Mouse (Mus musculus) CH12.LX (cell line): ENCODE results near the gene Itk. TPM values are rescaled to one million over a fixed set of nuclear protein-coding genes. Genes with fewer than 3 reads are reported as not detected.
A peak's percentile ranks its signal among the peaks of the same experiment; 100 is the strongest.

Source experiments
- DNase-seq: peaks from one replicate; pipeline ENCODE4 v3.0.0-alpha.2; 2013; ENCODE audit errors: extremely low read depth
- H3K27ac ChIP-seq: 2 replicates; pipeline ENCODE4 v1.5.1; 2012; ENCODE audit warnings: low read depth, mild to moderate bottlenecking, control low read depth, moderate library complexity; ENCODE audit not compliant: insufficient read depth
- H3K27me3 ChIP-seq: replicated peaks from 2 replicates; pipeline ENCODE3; 2012; ENCODE audit warnings: inconsistent platforms
- H3K36me3 ChIP-seq, 2 experiments: replicated peaks in 1 of 2; 2 replicates each; pipeline versions ENCODE3 to v1.6.1; 2012; ENCODE audit warnings: inconsistent platforms in 1 of 2, low read length in 1 of 2, mild to moderate bottlenecking in 1 of 2, mixed read lengths in 1 of 2, moderate library complexity in 1 of 2; ENCODE audit not compliant: control insufficient read depth in 1 of 2, insufficient read depth in 1 of 2
- H3K4me1 ChIP-seq, 2 experiments: 2 replicates each; pipeline ENCODE4 v1.6.1; 2012; ENCODE audit warnings: inconsistent platforms in 1 of 2, moderate library complexity in 1 of 2; ENCODE audit not compliant: insufficient read depth in 2 of 2, control insufficient read depth in 1 of 2
- H3K4me2 ChIP-seq: 2 replicates; pipeline ENCODE4 v1.6.1; 2012; ENCODE audit warnings: low read depth, mild to moderate bottlenecking, control low read depth; ENCODE audit not compliant: poor library complexity, insufficient read depth, severe bottlenecking
- H3K4me3 ChIP-seq, 3 experiments: fragments of 150-350 bp in 1 of 3; sonication (generic) in 1 of 3; replicated peaks in 1 of 3; 2 replicates each; pipeline versions ENCODE3 to v1.5.1; 2011 to 2012; ENCODE audit warnings: low read depth in 2 of 3, low read length in 2 of 3, mild to moderate bottlenecking in 2 of 3, moderate library complexity in 2 of 3, control low read depth in 1 of 3, improper control_type of control experiment in 1 of 3, inconsistent platforms in 1 of 3, mixed read lengths in 1 of 3; ENCODE audit not compliant: poor library complexity in 1 of 3
- H3K79me2 ChIP-seq: replicated peaks from 2 replicates; pipeline ENCODE4 v1.6.1; 2012; ENCODE audit warnings: mild to moderate bottlenecking, moderate library complexity; ENCODE audit not compliant: control insufficient read depth, poor library complexity, insufficient read depth, severe bottlenecking; ENCODE audit errors: extremely low read depth
- H3K9ac ChIP-seq: 2 replicates; pipeline ENCODE4 v1.6.1; 2012; ENCODE audit warnings: low read depth, mild to moderate bottlenecking, control low read depth, moderate library complexity; ENCODE audit not compliant: insufficient read depth
- H3K9me3 ChIP-seq: replicated peaks from 2 replicates; pipeline ENCODE3; 2012; ENCODE audit warnings: low read length, inconsistent platforms, mixed read lengths
- BHLHE40 ChIP-seq: IDR thresholded peaks from 2 replicates; pipeline ENCODE4 v1.6.1; 2011; ENCODE audit warnings: mild to moderate bottlenecking, low read depth, low read length, improper control_type of control experiment
- CHD1 ChIP-seq: IDR thresholded peaks from 2 replicates; pipeline ENCODE4 v1.6.1; 2012; ENCODE audit warnings: low read depth, low read length, improper control_type of control experiment, inconsistent platforms
- CHD2 ChIP-seq: IDR thresholded peaks from 2 replicates; pipeline ENCODE4 v1.6.1; 2011; ENCODE audit warnings: low read length, improper control_type of control experiment
- E2F4 ChIP-seq: IDR thresholded peaks from 2 replicates; pipeline ENCODE4 v1.6.1; 2011; ENCODE audit warnings: low read depth, low read length, improper control_type of control experiment; ENCODE audit not compliant: insufficient replicate concordance
- ELF1 ChIP-seq: IDR thresholded peaks from 2 replicates; pipeline ENCODE4 v1.6.1; 2014; ENCODE audit warnings: low read depth, mild to moderate bottlenecking, inconsistent platforms, low read length, improper control_type of control experiment
- EP300 ChIP-seq: IDR thresholded peaks from 2 replicates; pipeline ENCODE4 v1.6.1; 2011; ENCODE audit warnings: low read length, improper control_type of control experiment
- ETS1 ChIP-seq: conservative IDR thresholded peaks from 2 replicates; pipeline ENCODE4 v1.6.1; 2012; ENCODE audit warnings: low read depth, mild to moderate bottlenecking, inconsistent platforms, low read length, improper control_type of control experiment, moderate library complexity
- IRF4 ChIP-seq: IDR thresholded peaks from 2 replicates; pipeline ENCODE4 v1.6.1; 2014; ENCODE audit warnings: low read depth, mild to moderate bottlenecking, inconsistent platforms, low read length, improper control_type of control experiment
- JUND ChIP-seq: conservative IDR thresholded peaks from 2 replicates; pipeline ENCODE4 v1.6.1; 2011; ENCODE audit warnings: low read depth, low read length, improper control_type of control experiment
- KAT2A ChIP-seq: IDR thresholded peaks from 2 replicates; pipeline ENCODE4 v1.6.1; 2012; ENCODE audit warnings: low read length, improper control_type of control experiment, inconsistent platforms; ENCODE audit not compliant: insufficient replicate concordance
- MAFK ChIP-seq: IDR thresholded peaks from 2 replicates; pipeline ENCODE4 v1.6.1; 2011; ENCODE audit warnings: low read length, improper control_type of control experiment; ENCODE audit not compliant: insufficient replicate concordance
- MAX ChIP-seq: IDR thresholded peaks from 2 replicates; pipeline ENCODE4 v1.6.1; 2011; ENCODE audit warnings: low read length, improper control_type of control experiment
- MEF2A ChIP-seq: IDR thresholded peaks from 2 replicates; pipeline ENCODE4 v1.6.1; 2014; ENCODE audit warnings: low read depth, mild to moderate bottlenecking, inconsistent platforms, low read length, improper control_type of control experiment, borderline replicate concordance
- MYC ChIP-seq: IDR thresholded peaks from 2 replicates; pipeline ENCODE4 v1.6.1; 2011; ENCODE audit warnings: low read depth, mild to moderate bottlenecking, improper control_type of control experiment, low read length
- NELFE ChIP-seq: IDR thresholded peaks from 2 replicates; pipeline ENCODE4 v1.6.1; 2011; ENCODE audit warnings: low read depth, low read length, improper control_type of control experiment
- NRF1 ChIP-seq: IDR thresholded peaks from 2 replicates; pipeline ENCODE4 v1.6.1; 2014; ENCODE audit warnings: low read depth, mild to moderate bottlenecking, inconsistent platforms, low read length, improper control_type of control experiment, moderate library complexity
- PAX5 ChIP-seq: IDR thresholded peaks from 2 replicates; pipeline ENCODE4 v1.6.1; 2012; ENCODE audit warnings: low read length, inconsistent platforms, mixed read lengths
- RAD21 ChIP-seq: IDR thresholded peaks from 2 replicates; pipeline ENCODE4 v1.6.1; 2011; ENCODE audit warnings: low read depth, mild to moderate bottlenecking, low read length, improper control_type of control experiment, moderate library complexity
- RCOR1 ChIP-seq: conservative IDR thresholded peaks from 2 replicates; pipeline ENCODE4 v1.6.1; 2012; ENCODE audit warnings: low read depth, mild to moderate bottlenecking, inconsistent platforms, low read length, improper control_type of control experiment
- SIN3A ChIP-seq: IDR thresholded peaks from 2 replicates; pipeline ENCODE4 v1.6.1; 2012; ENCODE audit warnings: low read length, improper control_type of control experiment, inconsistent platforms
- SMC3 ChIP-seq: IDR thresholded peaks from 2 replicates; pipeline ENCODE4 v1.6.1; 2011; ENCODE audit warnings: low read depth, low read length, improper control_type of control experiment
- TBP ChIP-seq: conservative IDR thresholded peaks from 2 replicates; pipeline ENCODE4 v1.6.1; 2011; ENCODE audit warnings: low read depth, low read length, improper control_type of control experiment
- TCF12 ChIP-seq: IDR thresholded peaks from 2 replicates; pipeline ENCODE4 v1.6.1; 2014; ENCODE audit warnings: low read depth, mild to moderate bottlenecking, inconsistent platforms, low read length, improper control_type of control experiment
- USF1 ChIP-seq: IDR thresholded peaks from 2 replicates; pipeline ENCODE4 v1.6.1; 2014; ENCODE audit warnings: low read depth, mild to moderate bottlenecking, inconsistent platforms, low read length, improper control_type of control experiment
- USF2 ChIP-seq: conservative IDR thresholded peaks from 2 replicates; pipeline ENCODE4 v1.6.1; 2011; ENCODE audit warnings: low read depth, low read length, improper control_type of control experiment
- ZC3H11A ChIP-seq: IDR thresholded peaks from 2 replicates; pipeline ENCODE4 v1.6.1; 2012; ENCODE audit warnings: low read depth, mild to moderate bottlenecking, inconsistent platforms, low read length, improper control_type of control experiment
- ZMIZ1 ChIP-seq: IDR thresholded peaks from 2 replicates; pipeline ENCODE4 v1.6.1; 2012; ENCODE audit warnings: low read depth, mild to moderate bottlenecking, inconsistent platforms, low read length, improper control_type of control experiment
- ZNF384 ChIP-seq: IDR thresholded peaks from 2 replicates; pipeline ENCODE4 v1.6.1; 2012; ENCODE audit warnings: low read depth, low read length, improper control_type of control experiment, inconsistent platforms
- dilution Hi-C: fragments of 300-500 bp; cut with MboI; formaldehyde crosslinking; loops from 2 replicates; pipeline ENCODE4 v1.14.3; 2020; ENCODE audit warnings: low sequenced_read_pairs; ENCODE audit not compliant: extremely low pct_unique_long_range_greater_than_20kb, extremely low pct_ligation_motif_present
- in situ Hi-C: fragments of 300-500 bp; cut with MboI; formaldehyde crosslinking; loops from 3 replicates; pipeline ENCODE4 v1.14.3; 2019; ENCODE audit warnings: low sequenced_read_pairs, low pct_ligation_motif_present, low pct_unique_long_range_greater_than_20kb, mixed read lengths
- polyA plus RNA-seq: library from polyadenylated mRNA; unstranded; fragments of >175 nt; gene quantifications from 2 replicates; pipeline ENCODE4 v1.2.1, GENCODE M21; 2012; ENCODE audit warnings: low read depth; ENCODE audit not compliant: insufficient read length
- total RNA-seq, 2 experiments: library from RNA; depleted of rRNA; stranded (reverse); fragments of 300-350 nt in 1 of 2; fragments of >200 nt in 1 of 2; gene quantifications; 2 replicates each; pipeline ENCODE4 v1.2.3; 2012 to 2014

The Itk gene
- total and polyA plus RNA-seq, 3 experiments: 0.11 to 0.64 (median 0.17) TPM

DNA sequence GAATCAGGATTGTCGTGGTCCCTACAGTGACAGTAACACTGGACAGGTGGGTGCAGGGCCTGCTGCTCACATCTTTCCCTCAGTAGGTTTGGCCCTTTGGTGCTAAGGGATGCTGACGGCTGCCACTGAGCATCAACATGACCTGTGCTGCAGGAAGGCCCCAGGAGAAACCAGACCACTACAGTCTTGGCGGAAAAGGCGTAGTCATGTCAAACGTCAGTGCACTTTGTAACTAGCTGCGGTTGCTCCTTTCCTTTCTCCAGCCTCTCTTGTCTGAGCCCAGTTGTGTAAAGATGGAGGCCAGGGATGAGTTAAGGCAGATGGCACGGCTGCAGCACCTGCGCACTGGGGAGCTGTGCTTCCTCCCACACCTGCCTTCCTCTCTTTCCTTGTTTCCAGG is 14.3 kb downstream of the Itk start:
- no peaks in the 10 kb centered on the region for H3K36me3 ChIP-seq
- DNase-seq: no peak

DNA sequence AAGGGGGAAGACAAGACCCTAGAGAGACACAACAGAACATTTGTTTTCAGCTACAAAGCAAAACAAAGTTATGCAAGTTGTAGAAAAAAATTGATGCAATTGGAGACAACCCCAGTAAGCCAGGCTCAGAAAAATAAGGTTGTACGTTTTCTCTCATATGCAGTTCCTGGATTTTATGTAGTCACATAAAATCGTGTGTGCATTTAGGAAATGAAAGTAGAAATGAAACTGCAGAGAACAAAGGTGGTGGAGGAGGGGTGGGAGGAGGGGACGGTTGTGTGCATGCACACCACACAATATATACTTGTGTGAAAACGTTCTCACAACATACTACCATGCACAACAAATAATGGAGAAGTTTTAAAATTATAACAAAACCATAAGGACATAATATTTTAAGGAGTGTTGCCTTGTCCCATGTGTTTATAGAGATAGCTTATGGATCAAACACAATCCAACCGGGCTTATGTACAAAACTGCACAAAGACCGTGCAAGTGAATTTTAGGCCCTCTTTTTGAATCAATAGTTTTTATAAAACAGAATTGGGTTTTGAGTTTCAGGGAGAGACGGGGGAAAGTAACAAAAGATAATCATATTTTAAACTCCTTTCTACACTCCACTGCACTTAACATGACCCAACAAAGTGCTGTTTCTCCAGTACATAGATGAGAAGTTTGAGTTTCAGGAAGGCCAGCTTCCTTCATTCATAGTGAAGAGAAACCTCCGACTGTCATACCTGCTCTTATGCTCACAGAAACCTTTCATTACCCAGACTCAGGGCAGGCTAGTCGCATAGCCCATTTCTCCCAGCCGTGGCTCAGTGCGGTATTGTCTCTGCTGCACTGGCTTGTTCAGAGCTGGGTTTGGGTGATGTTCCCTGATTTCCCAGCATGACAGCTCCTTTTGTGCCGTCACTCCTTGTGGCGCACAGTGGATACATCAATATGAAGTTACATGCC is 16.0 kb downstream of the Itk start:
- H3K4me1 ChIP-seq: peaks cover 34 to 54% of the 10 kb centered on the region in 2 experiments
- peak overlapping the region in 1 of 3 experiments; percentile 25 for H3K4me3 ChIP-seq
- no peaks in the 10 kb centered on the region for H3K27me3 ChIP-seq
- peak overlapping the region; percentile 89 for H3K4me2 ChIP-seq
- H3K9me3 ChIP-seq: no peaks in the 10 kb centered on the region
- dilution Hi-C loops (no loop called here), in situ Hi-C loops (no loop called here)
- H3K79me2 ChIP-seq: no peaks in the 10 kb centered on the region
- peak overlapping the region; percentile 81 for H3K9ac ChIP-seq
- H3K36me3 ChIP-seq: no peaks in the 10 kb centered on the region
- peak overlapping the region; percentile 95 for H3K27ac ChIP-seq
- DNase-seq: peak; percentile 64
- TF ChIP-seq RCOR1: no peak
- no peak; the same call in 1 of the 2 replicates for TF ChIP-seq CHD1
- 0 out of 2 replicates have a peak, but pooled peaks have one; percentile 61 for TF ChIP-seq SIN3A
- TF ChIP-seq JUND: peak; percentile 67
- TF ChIP-seq RAD21: no peak; the same call in none of the 2 replicates
- TF ChIP-seq CHD2: peak; percentile 97
- peak; percentile 66; the same call in 1 of the 2 replicates for TF ChIP-seq TCF12
- peak; percentile 80 for TF ChIP-seq TBP
- no peak for TF ChIP-seq USF1
- no peak for TF ChIP-seq SMC3
- 0 out of 2 replicates have a peak, but pooled peaks have one; percentile 68 for TF ChIP-seq MEF2A
- TF ChIP-seq ZC3H11A: no peak
- no peak for TF ChIP-seq MAFK
- TF ChIP-seq ETS1: peak; percentile 85
- peak; percentile 60 for TF ChIP-seq MYC
- no peak for TF ChIP-seq KAT2A
- 0 out of 2 replicates have a peak, but pooled peaks have one; percentile 14 for TF ChIP-seq NELFE
- no peak for TF ChIP-seq PAX5
- no peak for TF ChIP-seq ZMIZ1
- TF ChIP-seq E2F4: no peak
- TF ChIP-seq MAX: peak; percentile 26; the same call in 1 of the 2 replicates
- peak; percentile 76 for TF ChIP-seq BHLHE40
- TF ChIP-seq NRF1: no peak
- peak; percentile 23; the same call in 1 of the 2 replicates for TF ChIP-seq ZNF384

More for the DNA sequence above, 14.3 kb downstream of the Itk start:
- Histone ChIP-seq H3K9ac (no peak overlapping the region), H3K27me3 (no peaks in the 10 kb centered on the region), H3K4me3 (no peak overlapping the region), H3K27ac (no peak overlapping the region; the same call in 1 of the 2 replicates), H3K4me1 (peaks cover 35 to 59% of the 10 kb centered on the region in 2 experiments), H3K79me2 (no peaks in the 10 kb centered on the region), H3K9me3 (no peaks in the 10 kb centered on the region), H3K4me2 (no peak overlapping the region)
- TF ChIP-seq PAX5: no peak
- no peak for TF ChIP-seq NELFE
- no peak for TF ChIP-seq ELF1
- no peak for TF ChIP-seq MEF2A
- TF ChIP-seq CHD2: no peak
- TF ChIP-seq USF2: no peak
- no peak for TF ChIP-seq ZC3H11A
- TF ChIP-seq RCOR1: 0 out of 2 replicates have a peak, but pooled peaks have one; percentile 34
- TF ChIP-seq MYC: no peak
- no peak for TF ChIP-seq IRF4
- TF ChIP-seq EP300: peak; percentile 27; the same call in 1 of the 2 replicates
- no peak for TF ChIP-seq USF1
- no peak for TF ChIP-seq ZNF384
- no peak for TF ChIP-seq ZMIZ1
- in situ Hi-C loops (no loop called here), dilution Hi-C loops (no loop called here)
